Mouse (Mus musculus) embryo, embryonic 10.5 days (tissue): ENCODE results near the gene Tas2r139.
A peak's percentile ranks its signal among the peaks of the same experiment; 100 is the strongest.
"Not testable (repeated sequence)": the region's sequence is repeated elsewhere in the genome, so short reads cannot be mapped to it uniquely, and the experiment has no call there.

Experiments used
- DNase-seq: peaks from one replicate; pipeline ENCODE4 v3.0.0-alpha.2; 2015; ENCODE audit warnings: low spot score

The Tas2r139 gene

GRCm38 (mm10) chr6:42140636-42141035 is at the start of gene Tas2r139:
Tas2r139 (plus strand) TSS chr6:42140936.
- no peak for DNase-seq

GRCm38 (mm10) chr6:42151115-42151514 is 10.4 kb downstream of the Tas2r139 start:
- DNase-seq: not testable (repeated sequence)

GRCm38 (mm10) chr6:42182462-42182861 is 41.7 kb downstream of the Tas2r139 start:
- no peak for DNase-seq

GRCm38 (mm10) chr6:42186230-42186629 is 45.5 kb downstream of the Tas2r139 start:
- peak; percentile 1 for DNase-seq
